Mouse (Mus musculus): ENCODE results near the gene Arl3. TPM values are rescaled to one million over a fixed set of nuclear protein-coding genes. Genes with fewer than 3 reads are reported as not detected.

Arl3 gene
- total RNA-seq, 1 experiment, result 39.7 TPM

DNA sequence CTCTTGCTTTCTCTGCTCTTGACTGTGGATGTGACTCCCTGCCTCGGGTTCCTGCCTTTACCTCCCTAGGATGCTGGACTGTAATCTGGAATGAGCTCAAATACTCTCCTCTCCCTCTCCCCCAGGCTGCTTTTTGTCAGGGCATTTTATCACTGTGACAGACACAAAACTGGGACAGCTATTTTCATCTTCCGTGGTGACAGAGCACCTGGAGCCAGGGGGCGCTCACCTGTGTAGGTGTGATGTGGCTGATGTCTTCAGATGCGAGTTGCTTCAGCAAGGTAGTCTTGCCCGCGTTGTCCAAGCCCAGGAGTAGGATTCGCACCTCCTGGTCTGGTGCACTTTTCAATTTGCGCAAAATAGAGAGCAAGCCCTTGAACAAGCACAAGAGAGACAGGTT lies 15.0 kb downstream of the Arl3 start:
- Histone ChIP-seq H3K9me3 (ENCODE audit: control insufficient read depth, insufficient read depth, low read depth, low read length) (no peaks in the 10 kb centered on the region), H3K27ac (ENCODE audit: insufficient read depth, low read depth, low read length, poor library complexity, severe bottlenecking) (no peak overlapping the region), H3K4me3 (ENCODE audit: insufficient read depth in 1 of 2, low read depth in 1 of 2, low read length in 2 of 2, poor library complexity in 1 of 2, severe bottlenecking in 1 of 2) (no peak overlapping the region), H3K36me3 (ENCODE audit: control insufficient read depth, insufficient read depth, low read length, poor library complexity, severe bottlenecking) (no peaks in the 10 kb centered on the region), H3K4me1 (ENCODE audit: control insufficient read depth in 2 of 2, insufficient read depth in 2 of 2, low read length in 2 of 2, poor library complexity in 1 of 2) (peaks cover 0 to 16% of the 10 kb centered on the region in 2 experiments; a peak in 1 of 4 replicates), H3K9ac (ENCODE audit: insufficient read depth, low read depth, low read length, poor library complexity, severe bottlenecking) (no peak overlapping the region)
- in situ Hi-C loops (cut with MboI; ENCODE audit: low sequenced_read_pairs in 2 of 2, unreplicated experiment in 2 of 2), result no loop called here
- TF ChIP-seq MAFK (IDR thresholded peaks at IDR 0.05; ENCODE audit: insufficient read depth, low read depth, low read length), result no peak
- no peak for TF ChIP-seq HCFC1 (IDR thresholded peaks at IDR 0.05; ENCODE audit: borderline replicate concordance, insufficient read depth, low read length)
- no peak for TF ChIP-seq CHD2 (IDR thresholded peaks at IDR 0.05; ENCODE audit: low read depth, low read length)
- no peak for TF ChIP-seq ZC3H11A (IDR thresholded peaks at IDR 0.05; ENCODE audit: borderline replicate concordance, low read depth, low read length)
- DNase-seq (ENCODE audit: low read depth, low spot score), result no peak

DNA sequence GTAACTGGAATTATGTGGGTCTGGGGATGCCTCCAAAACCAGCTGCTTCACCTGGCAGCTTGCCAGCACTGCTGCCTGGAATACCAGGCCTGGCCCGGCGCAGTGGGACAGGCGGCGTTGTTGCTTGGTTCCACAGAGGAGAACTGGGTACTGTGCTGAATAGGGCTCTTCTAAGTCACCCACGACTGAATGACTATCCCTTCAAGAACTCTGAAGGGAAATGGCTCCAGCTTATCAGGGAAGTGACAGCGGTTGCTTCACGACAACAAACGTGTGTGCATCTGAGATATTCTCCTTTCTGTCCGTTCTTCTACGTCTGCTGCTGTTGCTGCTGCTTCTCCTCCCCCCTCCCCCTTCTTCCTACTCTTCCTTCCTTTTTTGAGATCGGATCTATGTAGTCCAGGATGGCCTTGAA lies 19.4 kb downstream of the Arl3 start:
- H3K4me3 ChIP-seq (ENCODE audit: insufficient read depth in 1 of 2, low read depth in 1 of 2, low read length in 2 of 2, poor library complexity in 1 of 2, severe bottlenecking in 1 of 2), result no peak overlapping the region; a peak in 1 of 4 replicates
- in situ Hi-C loops (cut with MboI; ENCODE audit: low sequenced_read_pairs in 2 of 2, unreplicated experiment in 2 of 2), result no loop called here
- no peaks in the 10 kb centered on the region for H3K36me3 ChIP-seq (ENCODE audit: control insufficient read depth, insufficient read depth, low read length, poor library complexity, severe bottlenecking)
- no peak overlapping the region for H3K27ac ChIP-seq (ENCODE audit: insufficient read depth, low read depth, low read length, poor library complexity, severe bottlenecking)
- H3K4me1 ChIP-seq (ENCODE audit: control insufficient read depth in 2 of 2, insufficient read depth in 2 of 2, low read length in 2 of 2, poor library complexity in 1 of 2), result peaks cover 0 to 6% of the 10 kb centered on the region in 2 experiments; a peak in 1 of 4 replicates
- TF ChIP-seq ZNF384 (IDR thresholded peaks at IDR 0.05; ENCODE audit: low read depth, low read length) (no peak), HCFC1 (IDR thresholded peaks at IDR 0.05; ENCODE audit: borderline replicate concordance, insufficient read depth, low read length) (no peak)
- no peaks in the 10 kb centered on the region for H3K9me3 ChIP-seq (ENCODE audit: control insufficient read depth, insufficient read depth, low read depth, low read length)
- no peak for DNase-seq (ENCODE audit: low read depth, low spot score)
- no peak overlapping the region for H3K9ac ChIP-seq (ENCODE audit: insufficient read depth, low read depth, low read length, poor library complexity, severe bottlenecking)

DNA sequence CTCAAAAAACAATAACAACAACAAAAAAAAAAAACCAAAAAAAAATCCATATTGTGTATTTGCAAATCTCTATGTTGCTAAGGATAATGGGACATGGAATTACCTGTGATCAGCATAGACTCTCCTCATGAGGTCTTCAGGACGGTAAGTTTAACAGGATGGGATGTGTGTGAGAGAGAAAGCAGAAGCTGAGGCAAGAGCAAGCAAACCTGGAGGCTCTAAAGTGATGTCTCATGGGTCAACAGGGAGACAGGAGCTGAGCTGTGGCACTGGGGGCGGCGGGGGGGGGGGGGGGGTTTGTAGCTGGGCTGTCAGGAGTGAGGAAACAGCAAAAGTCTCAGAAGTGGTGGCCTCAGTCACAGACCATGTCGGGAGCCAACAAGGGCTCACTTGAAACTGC lies 20.5 kb downstream of the Arl3 start:
- no peak for DNase-seq (ENCODE audit: low read depth, low spot score)
- in situ Hi-C loops (cut with MboI; ENCODE audit: low sequenced_read_pairs in 2 of 2, unreplicated experiment in 2 of 2), result no loop called here
- TF ChIP-seq HCFC1 (IDR thresholded peaks at IDR 0.05; ENCODE audit: borderline replicate concordance, insufficient read depth, low read length) (no peak), CHD2 (IDR thresholded peaks at IDR 0.05; ENCODE audit: low read depth, low read length) (no peak), MAFK (IDR thresholded peaks at IDR 0.05; ENCODE audit: insufficient read depth, low read depth, low read length) (no peak), ZC3H11A (IDR thresholded peaks at IDR 0.05; ENCODE audit: borderline replicate concordance, low read depth, low read length) (no peak), ZNF384 (IDR thresholded peaks at IDR 0.05; ENCODE audit: low read depth, low read length) (no peak)
- Histone ChIP-seq H3K9me3 (ENCODE audit: control insufficient read depth, insufficient read depth, low read depth, low read length) (no peaks in the 10 kb centered on the region), H3K4me3 (ENCODE audit: insufficient read depth in 1 of 2, low read depth in 1 of 2, low read length in 2 of 2, poor library complexity in 1 of 2, severe bottlenecking in 1 of 2) (no peak overlapping the region), H3K4me1 (ENCODE audit: control insufficient read depth in 2 of 2, insufficient read depth in 2 of 2, low read length in 2 of 2, poor library complexity in 1 of 2) (no peaks in the 10 kb centered on the region), H3K27ac (ENCODE audit: insufficient read depth, low read depth, low read length, poor library complexity, severe bottlenecking) (no peak overlapping the region), H3K9ac (ENCODE audit: insufficient read depth, low read depth, low read length, poor library complexity, severe bottlenecking) (no peak overlapping the region), H3K36me3 (ENCODE audit: control insufficient read depth, insufficient read depth, low read length, poor library complexity, severe bottlenecking) (no peaks in the 10 kb centered on the region)

DNA sequence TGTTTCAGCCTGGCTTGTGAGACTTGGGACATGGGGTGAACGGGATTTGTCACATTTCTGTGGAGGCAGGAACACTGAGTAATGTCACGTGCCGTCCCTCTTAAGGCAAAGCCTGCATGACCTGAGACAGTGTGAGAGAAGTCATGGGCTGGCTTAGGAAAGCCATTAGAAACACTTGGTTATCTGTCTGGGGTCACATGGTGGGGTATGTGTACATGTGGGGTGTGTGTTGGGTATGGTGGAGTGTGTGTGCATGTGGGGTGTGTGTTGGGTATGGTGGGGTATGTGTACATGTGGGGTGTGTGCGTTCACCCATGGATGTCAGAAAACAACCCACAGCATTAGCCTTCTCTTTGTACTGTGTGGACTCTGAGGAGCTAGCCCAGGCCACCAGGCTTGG lies 22.6 kb downstream of the Arl3 start:
- no peak for DNase-seq (ENCODE audit: low read depth, low spot score)
- Histone ChIP-seq H3K4me3 (ENCODE audit: insufficient read depth in 1 of 2, low read depth in 1 of 2, low read length in 2 of 2, poor library complexity in 1 of 2, severe bottlenecking in 1 of 2) (no peak overlapping the region), H3K9me3 (ENCODE audit: control insufficient read depth, insufficient read depth, low read depth, low read length) (no peaks in the 10 kb centered on the region), H3K36me3 (ENCODE audit: control insufficient read depth, insufficient read depth, low read length, poor library complexity, severe bottlenecking) (no peaks in the 10 kb centered on the region), H3K4me1 (ENCODE audit: control insufficient read depth in 2 of 2, insufficient read depth in 2 of 2, low read length in 2 of 2, poor library complexity in 1 of 2) (peaks cover 0 to 5% of the 10 kb centered on the region in 2 experiments; a peak in 1 of 4 replicates), H3K9ac (ENCODE audit: insufficient read depth, low read depth, low read length, poor library complexity, severe bottlenecking) (no peak overlapping the region), H3K27ac (ENCODE audit: insufficient read depth, low read depth, low read length, poor library complexity, severe bottlenecking) (no peak overlapping the region)
- TF ChIP-seq ZNF384 (IDR thresholded peaks at IDR 0.05; ENCODE audit: low read depth, low read length), result no peak
- no peak for TF ChIP-seq HCFC1 (IDR thresholded peaks at IDR 0.05; ENCODE audit: borderline replicate concordance, insufficient read depth, low read length)
- no peak for TF ChIP-seq MAFK (IDR thresholded peaks at IDR 0.05; ENCODE audit: insufficient read depth, low read depth, low read length)
- no peak for TF ChIP-seq ZC3H11A (IDR thresholded peaks at IDR 0.05; ENCODE audit: borderline replicate concordance, low read depth, low read length)
- no peak for TF ChIP-seq CHD2 (IDR thresholded peaks at IDR 0.05; ENCODE audit: low read depth, low read length)
- in situ Hi-C loops (cut with MboI; ENCODE audit: low sequenced_read_pairs in 2 of 2, unreplicated experiment in 2 of 2), result no loop called here

DNA sequence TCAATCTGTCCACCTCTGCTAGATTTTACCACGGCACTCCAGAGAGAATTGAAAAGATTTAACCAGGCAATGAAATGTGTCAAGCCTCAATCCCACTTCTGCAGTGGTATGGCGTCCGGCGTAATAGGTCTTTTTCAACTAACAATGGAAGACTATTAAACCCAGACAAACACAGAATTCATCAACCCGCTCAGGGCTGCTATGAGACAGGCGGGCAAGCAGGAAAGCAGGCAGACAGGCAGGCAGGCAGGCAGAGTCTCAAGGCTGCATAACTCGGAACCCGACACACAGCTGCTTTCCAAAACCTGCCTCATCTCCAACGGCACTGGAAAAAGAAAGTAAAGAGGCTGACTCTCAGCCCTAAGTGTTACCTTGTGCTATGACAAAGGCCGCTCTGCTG lies 24.9 kb downstream of the Arl3 start:
- H3K36me3 ChIP-seq (ENCODE audit: control insufficient read depth, insufficient read depth, low read length, poor library complexity, severe bottlenecking), result no peaks in the 10 kb centered on the region
- peak overlapping the region in 1 of 2 experiments; percentile 26; a peak in 1 of 4 replicates for H3K4me3 ChIP-seq (ENCODE audit: insufficient read depth in 1 of 2, low read depth in 1 of 2, low read length in 2 of 2, poor library complexity in 1 of 2, severe bottlenecking in 1 of 2)
- in situ Hi-C loops (cut with MboI; ENCODE audit: low sequenced_read_pairs in 2 of 2, unreplicated experiment in 2 of 2), result no loop called here
- H3K27ac ChIP-seq (ENCODE audit: insufficient read depth, low read depth, low read length, poor library complexity, severe bottlenecking), result no peak overlapping the region
- peaks cover 0 to 5% of the 10 kb centered on the region in 2 experiments; a peak in 1 of 4 replicates for H3K4me1 ChIP-seq (ENCODE audit: control insufficient read depth in 2 of 2, insufficient read depth in 2 of 2, low read length in 2 of 2, poor library complexity in 1 of 2)
- no peaks in the 10 kb centered on the region for H3K9me3 ChIP-seq (ENCODE audit: control insufficient read depth, insufficient read depth, low read depth, low read length)
- DNase-seq (ENCODE audit: low read depth, low spot score), result no peak
- no peak overlapping the region for H3K9ac ChIP-seq (ENCODE audit: insufficient read depth, low read depth, low read length, poor library complexity, severe bottlenecking)
- no peak for TF ChIP-seq MAFK (IDR thresholded peaks at IDR 0.05; ENCODE audit: insufficient read depth, low read depth, low read length)
- no peak for TF ChIP-seq ZC3H11A (IDR thresholded peaks at IDR 0.05; ENCODE audit: borderline replicate concordance, low read depth, low read length)
- no peak for TF ChIP-seq HCFC1 (IDR thresholded peaks at IDR 0.05; ENCODE audit: borderline replicate concordance, insufficient read depth, low read length)
- TF ChIP-seq ZNF384 (IDR thresholded peaks at IDR 0.05; ENCODE audit: low read depth, low read length), result no peak
- no peak for TF ChIP-seq CHD2 (IDR thresholded peaks at IDR 0.05; ENCODE audit: low read depth, low read length)

All from ES-E14 (cell line).